Mouse (Mus musculus) erythroblast, embryonic 14.5 days (primary cell): ENCODE results near the gene Ppcdc.

Experiments used
- GATA1 ChIP-seq: IDR thresholded peaks from 2 replicates; pipeline ENCODE4 v1.6.1; 2012; ENCODE audit warnings: low read length, inconsistent platforms, mixed read lengths
- TAL1 ChIP-seq: IDR thresholded peaks from 3 replicates; pipeline ENCODE4 v1.6.1; 2012; ENCODE audit warnings: low read length, inconsistent platforms, mixed read lengths

- no peak for TF ChIP-seq GATA1
- no peak for TF ChIP-seq TAL1
Observed at GRCm38 (mm10) chr9:57439522-57440295, at the start of gene Ppcdc.
